Mouse (Mus musculus): ENCODE data around the gene Gm10282.

The Gm10282 gene

GRCm38 (mm10) chr8:72295679-72296078, 9.4 kb downstream of the Gm10282 start:
- peak; percentile 87 for DNase-seq

- no peak for DNase-seq
Measured at GRCm38 (mm10) chr8:72295125-72295524, 9.9 kb downstream of the Gm10282 start.

- no peak for DNase-seq
Measured at GRCm38 (mm10) chr8:72293309-72293708, 11.8 kb downstream of the Gm10282 start.

GRCm38 (mm10) chr8:72291104-72291503, 14.0 kb downstream of the Gm10282 start:
- DNase-seq: no peak

- DNase-seq: no peak
Measured at GRCm38 (mm10) chr8:72289051-72289450, 16.0 kb downstream of the Gm10282 start.

- DNase-seq: no peak
Measured at GRCm38 (mm10) chr8:72285285-72285684, 19.8 kb downstream of the Gm10282 start.

GRCm38 (mm10) chr8:72281634-72282033, 23.4 kb downstream of the Gm10282 start:
- DNase-seq: no peak

- DNase-seq: no peak
Measured at GRCm38 (mm10) chr8:72279151-72279550, 25.9 kb downstream of the Gm10282 start.

GRCm38 (mm10) chr8:72277244-72277643, 27.8 kb downstream of the Gm10282 start:
- no peak for DNase-seq

GRCm38 (mm10) chr8:72273807-72274206, 31.3 kb downstream of the Gm10282 start:
- no peak for DNase-seq

GRCm38 (mm10) chr8:72273111-72273770, 31.8 kb downstream of the Gm10282 start:
- DNase-seq: no peak

GRCm38 (mm10) chr8:72272361-72272760, 32.7 kb downstream of the Gm10282 start:
- DNase-seq: no peak

GRCm38 (mm10) chr8:72271691-72272090, 33.4 kb downstream of the Gm10282 start:
- no peak for DNase-seq

- DNase-seq: no peak
Measured at GRCm38 (mm10) chr8:72271051-72271660, 33.9 kb downstream of the Gm10282 start.

- DNase-seq: no peak
Measured at GRCm38 (mm10) chr8:72270606-72271005, 34.5 kb downstream of the Gm10282 start.

GRCm38 (mm10) chr8:72268356-72268755, 36.7 kb downstream of the Gm10282 start:
- DNase-seq: no peak

- no peak for DNase-seq
Measured at GRCm38 (mm10) chr8:72267106-72267505, 38.0 kb downstream of the Gm10282 start.

- DNase-seq: no peak
Measured at GRCm38 (mm10) chr8:72266671-72267070, 38.4 kb downstream of the Gm10282 start.

GRCm38 (mm10) chr8:72265342-72265741, 39.7 kb downstream of the Gm10282 start:
- DNase-seq: no peak

GRCm38 (mm10) chr8:72263451-72263850, 41.6 kb downstream of the Gm10282 start:
- DNase-seq: no peak

- no peak for DNase-seq
Measured at GRCm38 (mm10) chr8:72262756-72263155, 42.3 kb downstream of the Gm10282 start.

- no peak for DNase-seq
Measured at GRCm38 (mm10) chr8:72261872-72262271, 43.2 kb downstream of the Gm10282 start.

GRCm38 (mm10) chr8:72261431-72261830, 43.6 kb downstream of the Gm10282 start:
- DNase-seq: no peak

- peak; percentile 28 for DNase-seq
Measured at GRCm38 (mm10) chr8:72261019-72261418, 44.0 kb downstream of the Gm10282 start.

- DNase-seq: no peak
Measured at GRCm38 (mm10) chr8:72260585-72260984, 44.5 kb downstream of the Gm10282 start.
